Mouse (Mus musculus) limb, embryonic 15.5 days (tissue): ENCODE results near the gene Mov10. TPM values are rescaled to one million over a fixed set of nuclear protein-coding genes. Genes with fewer than 3 reads are reported as not detected.
A peak's percentile ranks its signal among the peaks of the same experiment; 100 is the strongest.
"Not testable (repeated sequence)": the region's sequence is repeated elsewhere in the genome, so short reads cannot be mapped to it uniquely, and the experiment has no call there.

Experiments
- ATAC-seq: fragments of 200-750 bp; cut with Nextera tagmentation; 2 replicates; pipeline ENCODE4 v1.8.0; 2017; ENCODE audit warnings: low read depth, moderate TSS enrichment; ENCODE audit not compliant: insufficient number of reproducible peaks, low FRiP score, low TSS enrichment
- H3K27ac ChIP-seq: fragments of 300-500 bp; sonication (generic); 2 replicates; pipeline ENCODE4 v1.5.1; 2015; ENCODE audit warnings: moderate library complexity, mild to moderate bottlenecking, inconsistent platforms
- H3K27me3 ChIP-seq: fragments of 300-500 bp; sonication (generic); 2 replicates; pipeline ENCODE4 v1.6.1; 2015; ENCODE audit warnings: inconsistent platforms
- H3K36me3 ChIP-seq: fragments of 300-500 bp; sonication (generic); 2 replicates; pipeline ENCODE4 v1.6.1; 2015; ENCODE audit warnings: inconsistent platforms
- H3K4me1 ChIP-seq: fragments of 300-500 bp; sonication (generic); 2 replicates; pipeline ENCODE4 v1.6.1; 2015; ENCODE audit warnings: inconsistent platforms
- H3K4me2 ChIP-seq: fragments of 300-500 bp; sonication (generic); 2 replicates; pipeline ENCODE4 v1.6.1; 2015; ENCODE audit warnings: mild to moderate bottlenecking, inconsistent platforms
- H3K4me3 ChIP-seq: fragments of 300-500 bp; sonication (generic); 2 replicates; pipeline ENCODE4 v1.5.1; 2015; ENCODE audit warnings: mild to moderate bottlenecking, inconsistent platforms
- H3K9ac ChIP-seq: fragments of 300-500 bp; sonication (generic); 2 replicates; pipeline ENCODE4 v1.6.1; 2015; ENCODE audit warnings: inconsistent platforms
- H3K9me3 ChIP-seq: fragments of 300-500 bp; sonication (generic); 2 replicates; pipeline ENCODE4 v1.6.1; 2016; ENCODE audit warnings: inconsistent platforms
- WGBS: fragments of 180-500 bp; shearing (Covaris S2); methylation state at CpG from one replicate; pipeline ENCODE4 v1.1.7; 2015; 5-methylcytosine and 5-hydroxymethylcytosine counted together
- polyA plus RNA-seq: library from polyadenylated mRNA; unstranded; fragments of >200 nt; fragmentation: Nextera tagmentation; extraction: Ambion mirVana; gene quantifications from 2 replicates; pipeline ENCODE4 v1.2.1, GENCODE M21; 2015

The Mov10 gene
- polyA plus RNA-seq, 1 experiment from 2014 or later: 50.7 TPM

GRCm38 (mm10) chr3:104773301-104773700 lies 45.1 kb downstream of the Mov10 start:
- H3K9me3 ChIP-seq: no peaks in the 10 kb centered on the region
- H3K9ac ChIP-seq: no peak overlapping the region
- H3K4me2 ChIP-seq: no peak overlapping the region
- peaks cover 24% of the 10 kb centered on the region; the same call in 1 of the 2 replicates for H3K27me3 ChIP-seq
- peaks cover 19% of the 10 kb centered on the region for H3K4me1 ChIP-seq
- no peak overlapping the region for H3K4me3 ChIP-seq
- ATAC-seq: no peak
- WGBS: 60% methylated on average over 7 of the region's 7 CpGs
- no peak overlapping the region for H3K27ac ChIP-seq
- H3K36me3 ChIP-seq: no peaks in the 10 kb centered on the region

GRCm38 (mm10) chr3:104771460-104771859 lies 46.9 kb downstream of the Mov10 start:
- Histone ChIP-seq H3K27ac (no peak overlapping the region), H3K27me3 (0 out of 2 replicates have a peak, but pooled peaks cover 9% of the 10 kb centered on the region), H3K4me3 (no peak overlapping the region), H3K9me3 (no peaks in the 10 kb centered on the region), H3K4me1 (peaks cover 14% of the 10 kb centered on the region), H3K9ac (no peak overlapping the region), H3K36me3 (no peaks in the 10 kb centered on the region), H3K4me2 (no peak overlapping the region)
- WGBS: 30% methylated on average over 6 of the region's 6 CpGs
- no peak for ATAC-seq

- 19% methylated on average over 3 of the region's 3 CpGs for WGBS
- H3K27me3 ChIP-seq: 0 out of 2 replicates have a peak, but pooled peaks cover 4% of the 10 kb centered on the region
- no peaks in the 10 kb centered on the region for H3K9me3 ChIP-seq
- no peak overlapping the region for H3K4me2 ChIP-seq
- peaks cover 14% of the 10 kb centered on the region for H3K4me1 ChIP-seq
- no peak overlapping the region for H3K4me3 ChIP-seq
- H3K9ac ChIP-seq: no peak overlapping the region
- no peak overlapping the region for H3K27ac ChIP-seq
- H3K36me3 ChIP-seq: no peaks in the 10 kb centered on the region
- ATAC-seq: 0 out of 2 replicates have a peak, but pooled peaks have one; percentile 22
These were observed 47.4 kb downstream of the Mov10 start for GRCm38 (mm10) chr3:104770918-104771317.

GRCm38 (mm10) chr3:104770035-104770434 lies 48.3 kb downstream of the Mov10 start:
- no peak overlapping the region for H3K4me3 ChIP-seq
- no peak overlapping the region for H3K27ac ChIP-seq
- H3K27me3 ChIP-seq: no peaks in the 10 kb centered on the region
- 60% methylated on average over 10 of the region's 10 CpGs for WGBS
- ATAC-seq: no peak
- H3K36me3 ChIP-seq: no peaks in the 10 kb centered on the region
- no peak overlapping the region for H3K9ac ChIP-seq
- H3K9me3 ChIP-seq: no peaks in the 10 kb centered on the region
- no peak overlapping the region for H3K4me2 ChIP-seq
- H3K4me1 ChIP-seq: peaks cover 14% of the 10 kb centered on the region

- no peak overlapping the region for H3K9ac ChIP-seq
- peaks cover 14% of the 10 kb centered on the region for H3K4me1 ChIP-seq
- H3K36me3 ChIP-seq: no peaks in the 10 kb centered on the region
- H3K9me3 ChIP-seq: no peaks in the 10 kb centered on the region
- no peak for ATAC-seq
- no peak overlapping the region for H3K4me3 ChIP-seq
- H3K4me2 ChIP-seq: no peak overlapping the region
- H3K27me3 ChIP-seq: no peaks in the 10 kb centered on the region
- no peak overlapping the region for H3K27ac ChIP-seq
- 67% methylated on average over 3 of the region's 3 CpGs for whole genome bisulfite sequencing
These were observed 49.2 kb downstream of the Mov10 start for GRCm38 (mm10) chr3:104769135-104769534.

- H3K4me2 ChIP-seq: no peak overlapping the region
- H3K4me1 ChIP-seq: peaks cover 11% of the 10 kb centered on the region
- H3K27me3 ChIP-seq: no peaks in the 10 kb centered on the region
- H3K4me3 ChIP-seq: no peak overlapping the region
- no peaks in the 10 kb centered on the region for H3K9me3 ChIP-seq
- H3K36me3 ChIP-seq: no peaks in the 10 kb centered on the region
- WGBS: 86% methylated on average over 4 of the region's 4 CpGs
- H3K9ac ChIP-seq: no peak overlapping the region
- no peak for ATAC-seq
- H3K27ac ChIP-seq: no peak overlapping the region
These were observed 50.6 kb downstream of the Mov10 start for GRCm38 (mm10) chr3:104767716-104768115.

GRCm38 (mm10) chr3:104767141-104767540 lies 51.2 kb downstream of the Mov10 start:
- no peak overlapping the region for H3K27ac ChIP-seq
- no peak overlapping the region for H3K9ac ChIP-seq
- H3K9me3 ChIP-seq: no peaks in the 10 kb centered on the region
- no peak for ATAC-seq
- no peak overlapping the region for H3K4me3 ChIP-seq
- H3K4me2 ChIP-seq: no peak overlapping the region
- peaks cover 11% of the 10 kb centered on the region for H3K4me1 ChIP-seq
- no peaks in the 10 kb centered on the region for H3K27me3 ChIP-seq
- no peaks in the 10 kb centered on the region for H3K36me3 ChIP-seq
- WGBS: 62% methylated on average over 2 of the region's 2 CpGs

GRCm38 (mm10) chr3:104765021-104765420 lies 53.3 kb downstream of the Mov10 start:
- Histone ChIP-seq H3K4me3 (no peak overlapping the region), H3K9me3 (no peaks in the 10 kb centered on the region), H3K27me3 (no peaks in the 10 kb centered on the region), H3K27ac (no peak overlapping the region), H3K9ac (no peak overlapping the region), H3K4me1 (no peaks in the 10 kb centered on the region), H3K4me2 (no peak overlapping the region), H3K36me3 (no peaks in the 10 kb centered on the region)
- WGBS: 22% methylated on average over 4 of the region's 4 CpGs
- no peak for ATAC-seq

GRCm38 (mm10) chr3:104762103-104762863 lies 56.1 kb downstream of the Mov10 start:
- H3K4me2 ChIP-seq, ATAC-seq, H3K27me3 ChIP-seq, H3K9me3 ChIP-seq, H3K9ac ChIP-seq, H3K27ac ChIP-seq, H3K4me3 ChIP-seq, H3K36me3 ChIP-seq, H3K4me1 ChIP-seq: not testable (repeated sequence)
- 42% methylated on average over 20 of the region's 20 CpGs for WGBS

- WGBS: 20% methylated on average over 5 of the region's 5 CpGs
- Histone ChIP-seq H3K36me3 (no peaks in the 10 kb centered on the region), H3K27ac (no peak overlapping the region), H3K27me3 (no peaks in the 10 kb centered on the region), H3K4me1 (peaks cover 4% of the 10 kb centered on the region), H3K9ac (no peak overlapping the region), H3K4me2 (peak overlapping the region; percentile 56), H3K9me3 (no peaks in the 10 kb centered on the region), H3K4me3 (peak overlapping the region; percentile 32)
- no peak for ATAC-seq
These were observed 59.5 kb downstream of the Mov10 start for GRCm38 (mm10) chr3:104758869-104759268.

GRCm38 (mm10) chr3:104758406-104758805 lies 60.0 kb downstream of the Mov10 start:
- Histone ChIP-seq H3K4me1 (peaks cover 4% of the 10 kb centered on the region), H3K4me2 (peak overlapping the region; percentile 56), H3K4me3 (peak overlapping the region; percentile 32), H3K36me3 (no peaks in the 10 kb centered on the region), H3K27ac (no peak overlapping the region), H3K9me3 (no peaks in the 10 kb centered on the region), H3K9ac (no peak overlapping the region), H3K27me3 (no peaks in the 10 kb centered on the region)
- peak; percentile 81 for ATAC-seq
- 2% methylated on average over 27 of the region's 27 CpGs for WGBS

GRCm38 (mm10) chr3:104752845-104753244 lies 65.5 kb downstream of the Mov10 start:
- H3K36me3 ChIP-seq, H3K4me2 ChIP-seq, H3K9ac ChIP-seq, H3K9me3 ChIP-seq, H3K4me3 ChIP-seq, H3K27ac ChIP-seq, H3K4me1 ChIP-seq, ATAC-seq, H3K27me3 ChIP-seq: not testable (repeated sequence)
- WGBS: 18% methylated on average over 24 of the region's 25 CpGs
